ENCODE assay signal across 24 mouse cellular contexts in genomic region chr4:80310620-80311019, GRCm38 (mm10).
A peak's percentile ranks its signal among the peaks of the same experiment; 100 is the strongest.
DNase-seq lines count a peak whose midpoint lies in the region; ATAC-seq and TF ChIP-seq lines count a peak whose summit lies in the region.
"Had no signal": no experiment of that assay in that cellular context is flagged by ENCODE, and none has a peak within 500 bp of the region (broad histone marks: within the 10 kb centered on the region; RNA-seq: fewer than 3 reads in every experiment).

No protein-coding gene starts in this region.

- no peaks in the 10 kb centered on the region for H3K36me3 ChIP-seq in liver, embryonic 13.5 days
- H3K36me3 ChIP-seq in forebrain, embryonic 10.5 days (replicated peaks) = no peaks in the 10 kb centered on the region
- H3K36me3 ChIP-seq: embryonic facial prominence, embryonic 12.5 days; heart, embryonic 12.5 days; limb, embryonic 13.5 days; midbrain, embryonic 10.5 days; neural tube, embryonic 15.5 days had no signal

- no peak overlapping the region for H3K4me3 ChIP-seq in bone marrow, adult 2 months (replicated peaks; ENCODE audit: control insufficient read depth, low read depth, low read length)
- H3K4me3 ChIP-seq in liver, embryonic 13.5 days (replicated peaks) = no peak overlapping the region
- no peak overlapping the region for H3K4me3 ChIP-seq in forebrain, embryonic 10.5 days
- H3K4me3 ChIP-seq: embryonic facial prominence, embryonic 12.5 days; forebrain, embryonic 13.5 days; heart, embryonic 12.5 days; limb, embryonic 13.5 days; midbrain, embryonic 10.5 days; neural tube, embryonic 15.5 days had no signal

- no peaks in the 10 kb centered on the region for H3K9me3 ChIP-seq in liver, embryonic 13.5 days (replicated peaks)
- no peaks in the 10 kb centered on the region for H3K9me3 ChIP-seq in forebrain, embryonic 10.5 days
- H3K9me3 ChIP-seq: embryonic facial prominence, embryonic 12.5 days; forebrain, embryonic 13.5 days; limb, embryonic 13.5 days; midbrain, embryonic 10.5 days; neural tube, embryonic 15.5 days had no signal

- peak; percentile 41; the same call in 1 of the 2 replicates for ATAC-seq in liver, embryonic 13.5 days (ENCODE audit: low read depth)
- peak; percentile 82 for ATAC-seq in megakaryocyte, adult 5-6 weeks (ENCODE audit: poor library complexity, severe bottlenecking)
- ATAC-seq: activated CD4-positive, CD25-positive, alpha-beta regulatory T cell, adult 4 months; forebrain, embryonic 13.5 days; hindbrain, postnatal 0 days; intestine, embryonic 16.5 days had no signal

- no peaks in the 10 kb centered on the region for H3K27me3 ChIP-seq in liver, embryonic 13.5 days
- H3K27me3 ChIP-seq in forebrain, embryonic 10.5 days (ENCODE audit: poor library complexity, severe bottlenecking) = no peaks in the 10 kb centered on the region
- H3K27me3 ChIP-seq: embryonic facial prominence, embryonic 12.5 days; forebrain, embryonic 13.5 days; heart, embryonic 12.5 days; limb, embryonic 13.5 days; neural tube, embryonic 15.5 days had no signal

- no peak overlapping the region for H3K9ac ChIP-seq in liver, embryonic 13.5 days
- H3K9ac ChIP-seq: embryonic facial prominence, embryonic 12.5 days; forebrain, embryonic 13.5 days; heart, embryonic 12.5 days; limb, embryonic 13.5 days; neural tube, embryonic 15.5 days had no signal

- no peak overlapping the region for H3K4me2 ChIP-seq in liver, embryonic 13.5 days
- H3K4me2 ChIP-seq: embryonic facial prominence, embryonic 12.5 days; forebrain, embryonic 13.5 days; heart, embryonic 12.5 days; limb, embryonic 13.5 days; neural tube, embryonic 15.5 days had no signal

- peak; percentile 1 for DNase-seq in c-Kit-positive CD71-negative TER-119-negative erythroid progenitor cells, embryonic 14.5 days (ENCODE audit: low read depth)
- no peak for DNase-seq in liver, embryonic 13.5 days
- DNase-seq in forebrain, embryonic 10.5 days (ENCODE audit: extremely low spot score, low spot score) = no peak
- DNase-seq in embryo, embryonic 9.5 days (ENCODE audit: extremely low spot score) = no peak
- DNase-seq in frontal cortex, postnatal 25 days (ENCODE audit: low spot score in 2 of 2) = no peak
- DNase-seq: adrenal gland, adult 8-10 months; cerebellum, adult 11-12 months; cerebellum, postnatal 10 days; heart, postnatal 10 days; kidney, adult 9 months; kidney, postnatal 14 days; thymus, adult 18-20 months; thymus, postnatal 4 days had no signal

- TF ChIP-seq CTCF in bone marrow, adult 2 months (IDR thresholded peaks at IDR 0.05; ENCODE audit: control insufficient read depth, insufficient read depth, low read length) = no peak

- 27% methylated on average over 3 of the region's 3 CpGs for WGBS in bone marrow, adult 2 months
- WGBS in liver, embryonic 13.5 days (ENCODE audit: insufficient replicate concordance) = 28% methylated on average over 3 of the region's 3 CpGs
- 78% methylated on average over 3 of the region's 3 CpGs for WGBS in forebrain, embryonic 10.5 days

- TF ChIP-seq POLR2A in bone marrow, adult 2 months (IDR thresholded peaks at IDR 0.05; ENCODE audit: borderline replicate concordance, control insufficient read depth, low read depth, low read length) = no peak

- peaks cover 2% of the 10 kb centered on the region; the same call in 1 of the 2 replicates for H3K4me1 ChIP-seq in bone marrow, adult 2 months (ENCODE audit: control insufficient read depth, insufficient read depth, low read length)
- H3K4me1 ChIP-seq in liver, embryonic 13.5 days (replicated peaks) = no peaks in the 10 kb centered on the region
- H3K4me1 ChIP-seq in forebrain, embryonic 10.5 days = no peaks in the 10 kb centered on the region
- H3K4me1 ChIP-seq: embryonic facial prominence, embryonic 12.5 days; forebrain, embryonic 13.5 days; heart, embryonic 12.5 days; limb, embryonic 13.5 days; midbrain, embryonic 10.5 days; neural tube, embryonic 15.5 days had no signal

- H3K27ac ChIP-seq in bone marrow, adult 2 months (ENCODE audit: control insufficient read depth, insufficient read depth, low read depth, low read length, poor library complexity) = peak overlapping the region; percentile 10; the same call in 1 of the 2 replicates
- no peak overlapping the region for H3K27ac ChIP-seq in liver, embryonic 13.5 days
- no peak overlapping the region for H3K27ac ChIP-seq in forebrain, embryonic 10.5 days
- H3K27ac ChIP-seq: embryonic facial prominence, embryonic 12.5 days; forebrain, embryonic 13.5 days; hindbrain, postnatal 0 days; limb, embryonic 13.5 days; midbrain, embryonic 10.5 days; neural tube, embryonic 15.5 days had no signal
